Mouse (Mus musculus) lung, adult 2 months (tissue): ENCODE data around the gene Rbms3.

ENCODE experiments used
- CTCF ChIP-seq: fragments of 200-500 bp; IDR thresholded peaks from 2 replicates; pipeline ENCODE4 v1.5.1; 2011; ENCODE audit warnings: mild to moderate bottlenecking, low read length, control low read depth; ENCODE audit not compliant: insufficient read depth
- POLR2A ChIP-seq: fragments of 200-500 bp; IDR thresholded peaks from 2 replicates; pipeline ENCODE4 v1.6.1; 2011; ENCODE audit warnings: low read depth, mild to moderate bottlenecking, control low read depth, low read length, borderline replicate concordance; ENCODE audit errors: extremely low read depth

- TF ChIP-seq CTCF (no peak), POLR2A (no peak)
Observed at GRCm38 (mm10) chr9:117673311-117673710, 43.6 kb upstream of the Rbms3 start.
